Mouse (Mus musculus) MEL-GATA-1-ER (cell line): ENCODE data around the gene Rsph3a.
"Not testable (repeated sequence)": the region's sequence is repeated elsewhere in the genome, so short reads cannot be mapped to it uniquely, and the experiment has no call there.

Experiments used
- DNase-seq: peaks from one replicate; pipeline ENCODE4 v3.0.0-alpha.2; 2012; ENCODE audit warnings: low read depth; ENCODE audit errors: extremely low read depth

Gene Rsph3a

DNA sequence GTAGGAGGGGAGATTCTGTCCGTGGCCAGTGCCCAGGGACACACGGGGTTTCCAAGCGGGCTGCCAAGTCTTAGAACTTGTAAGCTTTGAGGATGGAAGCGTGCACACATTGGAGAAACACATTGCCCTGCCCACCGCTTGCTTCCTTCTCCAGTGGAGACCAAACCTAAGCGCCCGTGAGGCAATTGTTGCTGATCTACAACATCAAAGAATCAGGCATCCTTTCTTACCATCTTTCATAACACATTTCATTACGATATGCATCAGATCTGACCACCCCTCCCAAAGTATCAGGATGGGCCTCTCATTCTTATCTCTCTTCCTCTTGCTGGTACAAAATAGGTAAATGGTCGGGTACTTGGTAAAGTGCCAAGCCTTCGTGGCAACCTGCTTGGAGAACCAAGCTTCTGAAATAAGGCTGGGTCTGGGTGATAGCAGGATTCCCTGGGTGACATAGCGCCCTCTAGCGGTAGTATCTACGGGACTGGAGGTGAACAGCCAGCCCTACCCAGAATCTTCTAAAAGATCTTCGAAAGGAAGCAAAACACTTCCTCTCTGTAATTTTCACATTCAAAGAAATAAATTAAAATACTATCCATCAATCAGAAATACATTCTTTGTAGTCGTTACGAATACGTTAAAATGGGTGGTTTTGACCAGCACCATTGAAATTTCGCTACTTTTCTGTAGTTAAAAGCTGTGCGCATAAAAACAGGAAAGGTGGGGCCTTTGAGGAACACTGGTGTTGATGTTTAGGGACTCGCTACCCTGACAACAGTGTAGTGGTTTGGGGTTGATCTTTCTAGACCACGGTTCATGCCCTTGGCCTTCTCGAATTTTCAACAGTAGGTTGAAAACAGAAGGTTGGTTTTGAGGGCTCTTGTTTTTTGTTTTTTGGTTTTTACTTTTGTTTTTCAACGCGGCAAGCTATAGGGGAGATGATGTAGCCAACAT lies 17.6 kb upstream of the Rsph3a start:
- peak; percentile 70 for DNase-seq

DNA sequence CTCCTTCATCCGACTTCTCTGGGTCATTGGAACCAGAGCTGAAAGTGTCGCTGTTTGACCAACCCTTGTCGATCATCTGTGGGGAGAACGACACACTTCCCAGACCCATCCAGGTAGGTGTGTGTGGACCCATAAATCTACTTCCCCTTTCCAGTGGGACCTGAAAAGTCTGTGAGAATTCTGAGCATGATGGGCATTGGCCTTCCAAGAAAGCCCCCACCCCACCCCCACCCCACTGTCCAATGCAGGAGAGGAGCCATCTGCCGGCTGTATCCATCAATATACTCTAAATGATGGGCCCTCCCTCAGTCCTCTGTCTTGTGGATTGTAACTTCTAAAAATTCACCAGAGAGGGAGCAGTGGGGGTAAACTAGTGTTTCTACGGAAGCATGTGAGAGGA lies 16.8 kb upstream of the Rsph3a start:
- no peak for DNase-seq

DNA sequence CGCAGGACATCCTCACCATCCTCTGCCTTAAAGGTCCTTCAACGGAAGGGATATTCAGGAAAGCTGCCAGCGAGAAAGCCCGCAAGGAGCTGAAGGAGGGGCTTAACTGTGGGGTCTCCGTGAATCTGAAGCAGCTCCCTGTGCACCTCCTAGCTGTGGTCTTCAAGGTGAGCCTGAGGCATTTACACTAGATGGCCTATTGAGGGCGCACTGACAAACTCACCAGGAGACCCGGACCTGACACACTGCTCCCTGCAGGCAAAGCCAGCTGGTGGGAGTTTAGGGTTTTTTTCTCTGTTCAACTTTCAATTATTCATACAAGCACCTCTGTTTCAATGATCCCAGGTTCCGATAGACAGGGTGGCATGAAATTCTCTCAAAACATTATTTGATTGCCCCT lies 16.1 kb upstream of the Rsph3a start:
- no peak for DNase-seq

- no peak for DNase-seq
These were observed 14.1 kb upstream of the Rsph3a start for GRCm38 (mm10) chr17:7931096-7931990.

DNA sequence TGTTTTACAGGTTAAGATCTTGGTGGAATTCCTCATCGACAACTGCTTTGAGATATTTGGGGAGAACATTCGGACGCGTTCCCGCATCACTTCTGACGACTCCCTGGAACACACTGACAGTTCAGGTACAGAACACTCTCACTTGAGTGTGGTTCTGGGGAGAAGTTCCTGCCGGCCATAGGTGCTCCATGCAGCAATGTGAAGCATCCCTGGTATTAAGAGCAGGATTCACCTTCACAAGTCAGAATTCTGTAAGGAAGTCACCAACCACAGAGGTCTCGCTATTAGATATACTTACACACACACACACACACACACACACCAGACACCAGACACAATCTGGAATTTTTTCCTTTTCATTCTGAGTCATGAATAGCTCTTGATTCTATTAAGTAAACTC lies 13.3 kb upstream of the Rsph3a start:
- DNase-seq, result not testable (repeated sequence)

GRCm38 (mm10) chr17:7939640-7940039 lies 5.8 kb upstream of the Rsph3a start:
- DNase-seq, result no peak

GRCm38 (mm10) chr17:7946053-7946627 lies 726 bp downstream of the Rsph3a start:
- not testable (repeated sequence) for DNase-seq

GRCm38 (mm10) chr17:7951333-7951732 lies 5.9 kb downstream of the Rsph3a start:
- DNase-seq, result not testable (repeated sequence)

- DNase-seq, result not testable (repeated sequence)
These were observed 11.8 kb downstream of the Rsph3a start for GRCm38 (mm10) chr17:7957242-7957641.

- DNase-seq, result peak; percentile 43
These were observed 17.9 kb downstream of the Rsph3a start for GRCm38 (mm10) chr17:7963333-7963732.

DNA sequence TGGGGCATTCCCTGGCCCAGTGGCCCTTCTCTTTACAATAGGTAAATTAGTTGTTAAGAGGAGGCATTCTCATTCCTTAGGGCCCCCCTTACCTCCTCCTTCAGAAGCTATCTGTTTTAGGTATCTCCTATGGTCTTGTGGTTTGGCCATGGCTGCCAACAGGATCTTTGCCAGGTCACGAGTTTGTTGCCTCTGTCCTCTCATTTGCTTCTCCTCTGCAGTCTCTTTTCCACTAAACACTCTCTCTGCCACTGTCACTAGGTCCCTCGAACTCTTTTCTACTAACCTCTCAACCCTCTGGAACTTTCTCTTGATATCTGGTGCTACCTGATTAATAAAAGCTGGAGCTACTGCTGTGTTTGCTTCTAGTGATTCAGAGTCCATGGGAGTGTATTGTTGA lies 19.0 kb downstream of the Rsph3a start:
- DNase-seq, result not testable (repeated sequence)

- not testable (repeated sequence) for DNase-seq
These were observed 23.1 kb downstream of the Rsph3a start for GRCm38 (mm10) chr17:7968490-7968889.

DNA sequence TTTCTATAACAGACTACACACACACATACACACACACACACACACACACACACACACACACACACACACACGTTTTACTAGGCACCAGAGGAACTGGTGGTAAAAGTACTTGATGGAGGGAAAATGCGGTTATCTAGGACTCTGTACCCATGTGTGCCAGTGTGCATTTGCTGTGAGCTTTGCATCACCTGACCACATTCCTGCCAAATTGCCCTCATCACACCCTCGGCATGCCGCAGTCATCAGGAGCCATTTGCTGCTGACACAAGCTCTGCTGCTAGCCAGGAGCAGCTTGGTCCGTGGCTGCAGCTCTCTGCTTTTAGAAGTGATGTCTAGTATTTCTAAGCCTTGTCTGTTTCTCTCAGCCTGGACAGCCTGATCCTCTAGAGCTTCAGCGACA lies 24.4 kb downstream of the Rsph3a start:
- not testable (repeated sequence) for DNase-seq

DNA sequence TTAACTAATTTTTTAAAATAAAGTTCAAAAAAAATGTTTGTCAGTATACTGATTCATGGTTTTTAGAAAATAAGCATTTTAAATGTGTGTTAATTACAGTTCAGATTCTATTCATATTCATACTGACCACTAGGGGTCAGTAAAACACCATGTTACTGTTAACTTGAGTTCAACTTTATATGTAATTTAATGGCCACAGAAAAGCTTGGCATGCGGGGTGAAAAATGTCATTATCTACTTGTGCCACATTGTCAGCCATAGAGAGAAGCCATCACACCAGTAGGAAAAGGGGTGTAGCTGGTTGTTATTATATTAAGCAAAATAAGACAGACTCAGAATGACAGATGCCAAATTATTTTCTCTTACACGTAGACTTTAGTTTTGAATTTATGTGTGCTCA lies 38.1 kb downstream of the Rsph3a start:
- DNase-seq, result not testable (repeated sequence)

- DNase-seq, result not testable (repeated sequence)
These were observed 40.2 kb downstream of the Rsph3a start for GRCm38 (mm10) chr17:7985597-7985996.

- not testable (repeated sequence) for DNase-seq
These were observed 41.6 kb downstream of the Rsph3a start for GRCm38 (mm10) chr17:7987038-7987437.

DNA sequence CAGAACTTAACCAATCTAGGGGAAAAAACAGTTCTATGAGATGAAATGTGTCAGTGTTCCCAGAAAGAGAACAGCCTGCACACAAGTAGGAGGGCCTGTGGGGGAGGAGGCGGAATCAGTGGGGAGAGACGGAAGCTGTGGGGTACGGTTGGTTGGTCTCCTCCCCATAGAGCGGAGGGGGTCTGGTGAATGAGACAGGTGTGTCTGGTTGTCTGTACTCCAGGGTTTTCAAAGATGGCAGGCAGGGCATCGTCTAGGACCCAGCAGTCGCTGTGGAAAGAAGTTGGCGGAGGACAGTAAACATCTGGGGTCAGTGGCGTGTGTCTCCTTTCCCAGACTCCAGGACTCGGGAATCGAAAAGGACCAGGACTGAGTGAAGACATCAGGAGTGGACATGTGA lies 57.8 kb downstream of the Rsph3a start:
- DNase-seq, result not testable (repeated sequence)

- DNase-seq, result not testable (repeated sequence)
These were observed 61.4 kb downstream of the Rsph3a start for GRCm38 (mm10) chr17:8006771-8007170.

GRCm38 (mm10) chr17:8009565-8009964 lies 64.2 kb downstream of the Rsph3a start:
- DNase-seq, result not testable (repeated sequence)

DNA sequence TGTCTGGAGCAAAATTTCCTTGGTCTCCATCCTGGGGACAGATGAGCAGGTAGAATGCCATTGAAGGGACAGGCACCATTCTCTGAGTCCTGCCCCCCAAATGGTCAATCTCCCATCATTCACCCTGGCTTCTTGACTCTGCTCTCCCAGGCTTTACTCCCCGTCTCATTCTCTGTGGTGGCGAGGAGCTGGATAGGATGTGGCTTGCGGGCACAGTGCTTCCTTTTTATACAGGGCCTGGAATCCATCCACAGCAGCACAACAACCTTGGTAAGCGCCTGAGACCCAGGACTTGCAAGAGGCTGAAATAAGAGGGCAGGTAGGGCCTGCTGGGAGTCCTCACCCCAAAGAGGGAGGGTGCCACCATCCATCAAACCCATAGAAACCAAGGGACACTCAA lies 68.6 kb downstream of the Rsph3a start:
- DNase-seq, result not testable (repeated sequence)

GRCm38 (mm10) chr17:8022675-8023074 lies 77.3 kb downstream of the Rsph3a start:
- DNase-seq, result not testable (repeated sequence)
